Comparison of ENCODE assay signal across 9 mouse cellular contexts in genomic region chr4:40851031-40851762, GRCm38 (mm10). TPM values are rescaled to one million over a fixed set of nuclear protein-coding genes. Genes with fewer than 3 reads are reported as not detected.
DNase-seq lines count a peak whose midpoint lies in the region; ATAC-seq and TF ChIP-seq lines count a peak whose summit lies in the region.
"Had no signal": no experiment of that assay in that cellular context is flagged by ENCODE, and none has a peak within 500 bp of the region (broad histone marks: within the 10 kb centered on the region; RNA-seq: fewer than 3 reads in every experiment).

No protein-coding gene starts in this region.

- no peak overlapping the region for H3K9ac ChIP-seq in hindbrain, embryonic 15.5 days

- peak overlapping the region; percentile 69 for H3K4me2 ChIP-seq in hindbrain, embryonic 15.5 days

- no peaks in the 10 kb centered on the region for H3K9me3 ChIP-seq in hindbrain, embryonic 15.5 days

- H3K27ac ChIP-seq in gastrocnemius, adult 2 months, result peak overlapping the region; percentile 99
- H3K27ac ChIP-seq in hindbrain, embryonic 15.5 days (replicated peaks), result no peak overlapping the region

- DNase-seq in gastrocnemius, adult 2 months, result no peak
- DNase-seq in gastrocnemius, adult 18-20 months (ENCODE audit: low spot score), result no peak
- peak; percentile 42 for DNase-seq in NIH3T3 (ENCODE audit: low read depth)
- no peak for DNase-seq in cerebellum, adult 11 months
- no peak for DNase-seq in retina, embryonic 14.5 days (ENCODE audit: low spot score)
- DNase-seq: cerebellum, postnatal 10 days had no signal

- H3K4me1 ChIP-seq in hindbrain, embryonic 15.5 days (replicated peaks), result peaks cover 47% of the 10 kb centered on the region

- ATAC-seq in hindbrain, embryonic 15.5 days (ENCODE audit: low FRiP score, low read depth), result no peak
- 0 out of 2 replicates have a peak, but pooled peaks have one; percentile 13 for ATAC-seq in megakaryocyte, adult 5-6 weeks (ENCODE audit: poor library complexity, severe bottlenecking)
- ATAC-seq in frontal cortex, adult (ENCODE audit: low TSS enrichment), result no peak

- no peaks in the 10 kb centered on the region for H3K27me3 ChIP-seq in hindbrain, embryonic 15.5 days

- H3K4me3 ChIP-seq in gastrocnemius, adult 2 months, result peak overlapping the region; percentile 83
- H3K4me3 ChIP-seq in hindbrain, embryonic 15.5 days, result no peak overlapping the region; the same call in 1 of the 2 replicates

- TF ChIP-seq CTCF in gastrocnemius, adult 2 months (IDR thresholded peaks at IDR 0.05), result no peak

- intact Hi-C loops in gastrocnemius, adult 2 months (cut with DNase I), result loop anchor here (5.0 kb wide), 1 partner anchor 96 kb away; the partner anchor contains the start of genes Bag1 and Chmp5

- 79% methylated on average over 6 of the region's 6 CpGs for WGBS in hindbrain, embryonic 15.5 days

- H3K36me3 ChIP-seq in hindbrain, embryonic 15.5 days, result no peaks in the 10 kb centered on the region

RNA-seq across cellular contexts. Expression of gene B4galt1, which starts 2.6 kb away (rescaled TPM):
- 10 to 100 TPM; 30.5 to 42.2 TPM for total RNA-seq in gastrocnemius, adult 2 months (2021)
- 10 to 100 TPM; 23.0 to 25.4 TPM for total RNA-seq in gastrocnemius, adult 18-20 months (2021)
- 8.1 and 8.6 TPM in 2 replicates for polyA plus RNA-seq in hindbrain, embryonic 15.5 days (2015; fragmentation: Nextera tagmentation; extraction: Ambion mirVana)
- total RNA-seq in megakaryocyte, adult 5-6 weeks (2015), result 75.4 and 79.4 TPM in 2 replicates
- total RNA-seq in megakaryocyte, adult 5-6 weeks (2017), result 46.4 and 57.4 TPM in 2 replicates
